Mouse (Mus musculus) cerebellum, adult 2 months (tissue): ENCODE measurements around the gene Fgfr2.

ENCODE experiments used
- CTCF ChIP-seq: fragments of 200-500 bp; IDR thresholded peaks from 2 replicates; pipeline ENCODE4 v1.5.1; 2011; ENCODE audit warnings: low read depth, mild to moderate bottlenecking, control low read depth, low read length, moderate library complexity, borderline replicate concordance; ENCODE audit not compliant: insufficient read depth
- POLR2A ChIP-seq: fragments of 200-500 bp; IDR thresholded peaks from 2 replicates; pipeline ENCODE4 v1.6.1; 2011; ENCODE audit warnings: low read length, control low read depth, borderline replicate concordance; ENCODE audit not compliant: insufficient read depth

- TF ChIP-seq CTCF: no peak
- no peak for TF ChIP-seq POLR2A
Observed at GRCm38 (mm10) chr7:130603556-130603955, 2519.6 kb downstream of the Fgfr2 start.
